Mouse (Mus musculus): ENCODE measurements around the gene Vcl. TPM values are rescaled to one million over a fixed set of nuclear protein-coding genes. Genes with fewer than 3 reads are reported as not detected.

Gene Vcl
- total and polyA plus RNA-seq, 3 experiments: 62.4 to 103 (median 102) TPM

DNA sequence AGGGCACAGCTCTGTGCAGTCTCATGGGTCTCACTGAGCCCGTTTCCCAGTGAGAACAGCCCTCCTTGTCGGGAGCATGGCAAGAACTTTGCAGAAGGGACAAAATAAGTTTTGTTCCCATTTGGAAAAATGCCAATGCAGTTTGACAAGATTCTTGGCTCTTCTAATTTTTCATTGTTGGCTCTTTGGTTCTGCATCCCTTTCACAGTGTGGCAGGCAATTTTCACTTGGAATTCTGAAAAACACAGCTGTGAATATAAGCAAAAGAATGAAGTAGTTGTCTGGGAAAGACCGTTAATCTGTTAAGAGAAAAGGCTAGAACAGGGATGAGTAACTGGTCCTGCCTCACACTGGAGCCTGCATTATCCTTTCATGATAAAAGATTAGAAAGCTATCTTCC is 68.3 kb downstream of the Vcl start:
- Histone ChIP-seq H3K9ac (ENCODE audit: low read depth, low read length) (no peak overlapping the region), H3K4me1 (ENCODE audit: control insufficient read depth, insufficient read depth, low read length) (peaks cover 2% of the 10 kb centered on the region), H3K4me3 (no peak overlapping the region), H3K36me3 (ENCODE audit: control insufficient read depth, insufficient read depth, low read length) (peaks cover 8% of the 10 kb centered on the region), H3K27me3 (ENCODE audit: control insufficient read depth, insufficient read depth, low read length) (no peaks in the 10 kb centered on the region), H3K79me2 (replicated peaks; ENCODE audit: control insufficient read depth, insufficient read depth, low read length) (peaks cover 1% of the 10 kb centered on the region; the same call in 1 of the 2 replicates), H3K27ac (no peak overlapping the region)
- no peak for TF ChIP-seq CTCF (IDR thresholded peaks at IDR 0.05)
- intact Hi-C loops (cut with DNase I): no loop called here
- no peak for DNase-seq
- 45% methylated on average over 3 of the region's 3 CpGs for WGBS

DNA sequence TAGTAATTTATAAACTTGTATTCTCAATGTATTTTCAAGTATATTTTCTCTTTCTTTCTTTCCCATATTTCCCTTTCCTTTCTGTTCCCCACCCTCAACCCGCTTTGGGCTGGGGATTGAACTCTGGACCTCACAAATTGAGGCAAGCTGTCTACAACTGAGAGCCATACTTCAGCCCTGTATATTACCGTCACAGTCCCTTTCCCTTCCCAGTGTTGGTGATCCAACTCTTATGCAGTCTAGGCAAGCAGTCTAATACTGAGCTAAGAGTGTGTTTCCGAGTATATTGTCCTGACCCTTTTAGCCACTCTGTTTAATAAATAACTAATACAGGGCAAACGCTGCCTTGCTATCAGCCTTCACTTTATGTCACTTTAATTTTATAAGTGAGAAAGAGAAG is 70.4 kb downstream of the Vcl start:
- Histone ChIP-seq H3K27me3 (ENCODE audit: control insufficient read depth, insufficient read depth, low read length) (no peaks in the 10 kb centered on the region), H3K4me3 (no peak overlapping the region), H3K27ac (no peak overlapping the region), H3K4me1 (ENCODE audit: control insufficient read depth, insufficient read depth, low read length) (peaks cover 2% of the 10 kb centered on the region), H3K9ac (ENCODE audit: low read depth, low read length) (no peak overlapping the region), H3K36me3 (ENCODE audit: control insufficient read depth, insufficient read depth, low read length) (peaks cover 8% of the 10 kb centered on the region), H3K79me2 (replicated peaks; ENCODE audit: control insufficient read depth, insufficient read depth, low read length) (peaks cover 1% of the 10 kb centered on the region; the same call in 1 of the 2 replicates)
- WGBS: 94% methylated on average over 4 of the region's 4 CpGs
- no peak for TF ChIP-seq CTCF (IDR thresholded peaks at IDR 0.05)
- TF ChIP-seq EP300 (IDR thresholded peaks at IDR 0.05; ENCODE audit: insufficient read depth, low read depth, low read length): no peak
- no peak for TF ChIP-seq POLR2A (IDR thresholded peaks at IDR 0.05; ENCODE audit: insufficient read depth, low read depth, low read length)
- no peak for DNase-seq
- intact Hi-C loops (cut with DNase I): loop anchor here (5.0 kb wide), 1 partner anchor 48 kb away; no protein-coding TSS in a partner anchor

DNA sequence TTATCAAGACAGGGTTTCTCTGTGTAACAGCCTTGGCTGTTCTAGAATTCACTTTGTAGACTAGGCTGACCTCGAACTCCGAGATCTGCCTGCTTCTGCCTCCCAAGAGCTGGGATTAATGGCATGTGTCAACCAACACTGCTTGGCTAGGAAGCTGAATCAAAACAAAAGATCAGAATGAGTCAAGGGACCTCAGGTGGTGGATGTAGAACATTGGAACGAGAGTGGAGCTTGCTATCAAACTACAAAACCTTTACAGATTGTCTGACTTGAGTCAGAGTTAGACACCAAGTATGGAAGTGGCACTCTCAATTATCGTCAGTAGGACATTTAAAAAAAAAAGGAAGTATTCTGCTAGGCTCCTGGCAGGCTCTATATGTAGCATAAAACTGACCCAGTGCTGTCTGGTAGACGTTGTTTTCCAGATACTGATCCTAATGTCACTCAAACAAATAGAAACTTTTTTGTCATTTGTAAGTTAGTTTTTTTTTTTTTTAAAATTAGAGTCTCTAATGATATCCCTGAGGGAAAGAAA is 84.7 kb downstream of the Vcl start:
- TF ChIP-seq CTCF (IDR thresholded peaks at IDR 0.05): no peak
- no peak for TF ChIP-seq EP300 (IDR thresholded peaks at IDR 0.05; ENCODE audit: insufficient read depth, low read depth, low read length)

DNA sequence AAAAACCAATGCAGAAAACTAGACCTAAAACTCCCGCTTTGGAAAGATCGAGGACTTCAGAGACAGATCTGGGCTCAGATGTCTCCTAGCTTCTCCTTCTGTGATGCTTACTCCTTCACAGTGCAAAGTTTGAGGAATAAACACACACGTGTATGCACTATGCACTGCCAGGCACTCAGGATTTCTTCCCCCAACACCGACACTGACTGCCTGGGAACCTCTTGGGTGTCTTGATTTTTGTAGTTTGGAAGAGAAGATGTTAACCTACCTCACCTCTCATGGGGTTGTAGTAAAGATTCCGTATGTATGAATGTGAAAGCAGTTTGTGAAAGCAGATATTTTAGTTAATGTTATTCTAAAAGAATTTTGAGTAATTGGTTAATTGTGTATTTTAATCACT is 88.7 kb downstream of the Vcl start:
- peaks cover 1% of the 10 kb centered on the region; the same call in 1 of the 2 replicates for H3K36me3 ChIP-seq (ENCODE audit: control insufficient read depth, insufficient read depth, low read length)
- no peak overlapping the region for H3K9ac ChIP-seq (ENCODE audit: low read depth, low read length)
- intact Hi-C loops (cut with DNase I): no loop called here
- no peaks in the 10 kb centered on the region for H3K4me1 ChIP-seq (ENCODE audit: control insufficient read depth, insufficient read depth, low read length)
- H3K27me3 ChIP-seq (ENCODE audit: control insufficient read depth, insufficient read depth, low read length): no peaks in the 10 kb centered on the region
- WGBS: 93% methylated on average over 5 of the region's 5 CpGs
- no peaks in the 10 kb centered on the region for H3K79me2 ChIP-seq (replicated peaks; ENCODE audit: control insufficient read depth, insufficient read depth, low read length)
- no peak overlapping the region for H3K4me3 ChIP-seq
- no peak overlapping the region for H3K27ac ChIP-seq
- TF ChIP-seq CTCF (IDR thresholded peaks at IDR 0.05): no peak
- TF ChIP-seq EP300 (IDR thresholded peaks at IDR 0.05; ENCODE audit: insufficient read depth, low read depth, low read length): no peak
- TF ChIP-seq POLR2A (IDR thresholded peaks at IDR 0.05; ENCODE audit: insufficient read depth, low read depth, low read length): no peak
- no peak for DNase-seq

More for the DNA sequence above, 84.7 kb downstream of the Vcl start:
- intact Hi-C loops (cut with DNase I): no loop called here
- Histone ChIP-seq H3K4me1 (ENCODE audit: control insufficient read depth, insufficient read depth, low read length) (no peaks in the 10 kb centered on the region), H3K36me3 (ENCODE audit: control insufficient read depth, insufficient read depth, low read length) (peaks cover 3% of the 10 kb centered on the region), H3K9ac (ENCODE audit: low read depth, low read length) (no peak overlapping the region), H3K27ac (no peak overlapping the region), H3K79me2 (replicated peaks; ENCODE audit: control insufficient read depth, insufficient read depth, low read length) (no peaks in the 10 kb centered on the region), H3K4me3 (no peak overlapping the region), H3K27me3 (ENCODE audit: control insufficient read depth, insufficient read depth, low read length) (no peaks in the 10 kb centered on the region)
- WGBS: 77% methylated on average over 5 of the region's 5 CpGs
- DNase-seq: no peak

DNA sequence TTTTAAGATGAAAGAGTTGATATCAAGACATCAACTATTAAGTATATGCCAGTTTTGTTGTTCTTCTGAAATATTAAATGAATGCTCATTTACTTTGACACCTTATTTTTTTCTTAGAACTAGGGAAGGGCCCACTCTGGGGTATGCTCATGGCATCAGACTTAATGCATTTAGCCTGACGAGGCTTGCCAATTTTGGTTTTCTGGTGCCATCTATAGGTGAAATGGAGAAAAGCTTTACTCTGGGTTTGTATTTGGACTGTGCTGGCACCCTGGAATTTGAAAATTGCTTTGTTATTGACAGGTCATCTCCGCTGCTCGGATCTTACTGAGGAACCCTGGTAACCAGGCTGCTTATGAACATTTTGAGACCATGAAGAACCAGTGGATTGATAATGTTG is 89.8 kb downstream of the Vcl start:
- Histone ChIP-seq H3K9ac (ENCODE audit: low read depth, low read length) (no peak overlapping the region), H3K36me3 (ENCODE audit: control insufficient read depth, insufficient read depth, low read length) (peaks cover 1% of the 10 kb centered on the region; the same call in 1 of the 2 replicates), H3K4me1 (ENCODE audit: control insufficient read depth, insufficient read depth, low read length) (no peaks in the 10 kb centered on the region), H3K27me3 (ENCODE audit: control insufficient read depth, insufficient read depth, low read length) (no peaks in the 10 kb centered on the region), H3K4me3 (no peak overlapping the region), H3K27ac (no peak overlapping the region), H3K79me2 (replicated peaks; ENCODE audit: control insufficient read depth, insufficient read depth, low read length) (no peaks in the 10 kb centered on the region; the same call in 1 of the 2 replicates)
- WGBS: 68% methylated on average over 3 of the region's 3 CpGs
- intact Hi-C loops (cut with DNase I): no loop called here
- peak; percentile 73 for TF ChIP-seq CTCF (IDR thresholded peaks at IDR 0.05)
- no peak for TF ChIP-seq POLR2A (IDR thresholded peaks at IDR 0.05; ENCODE audit: insufficient read depth, low read depth, low read length)
- no peak for TF ChIP-seq EP300 (IDR thresholded peaks at IDR 0.05; ENCODE audit: insufficient read depth, low read depth, low read length)
- no peak for DNase-seq

DNA sequence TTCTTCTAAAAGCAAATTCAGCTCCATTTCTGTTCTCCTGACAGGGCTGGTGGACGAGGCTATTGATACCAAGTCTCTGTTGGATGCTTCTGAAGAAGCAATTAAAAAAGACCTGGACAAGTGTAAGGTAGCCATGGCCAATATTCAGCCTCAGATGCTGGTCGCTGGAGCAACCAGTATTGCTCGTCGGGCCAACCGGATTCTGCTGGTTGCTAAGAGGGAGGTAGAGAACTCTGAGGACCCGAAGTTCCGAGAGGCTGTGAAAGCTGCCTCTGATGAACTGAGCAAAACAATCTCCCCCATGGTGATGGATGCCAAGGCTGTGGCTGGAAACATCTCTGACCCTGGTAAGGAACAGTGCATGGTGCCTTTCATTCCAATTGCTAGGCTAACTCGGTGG is 91.2 kb downstream of the Vcl start:
- Histone ChIP-seq H3K27ac (no peak overlapping the region), H3K9ac (ENCODE audit: low read depth, low read length) (no peak overlapping the region), H3K4me1 (ENCODE audit: control insufficient read depth, insufficient read depth, low read length) (no peaks in the 10 kb centered on the region), H3K4me3 (no peak overlapping the region), H3K36me3 (ENCODE audit: control insufficient read depth, insufficient read depth, low read length) (peaks cover 5% of the 10 kb centered on the region), H3K27me3 (ENCODE audit: control insufficient read depth, insufficient read depth, low read length) (no peaks in the 10 kb centered on the region), H3K79me2 (replicated peaks; ENCODE audit: control insufficient read depth, insufficient read depth, low read length) (no peaks in the 10 kb centered on the region; the same call in 1 of the 2 replicates)
- WGBS: 92% methylated on average over 8 of the region's 8 CpGs
- no peak for DNase-seq
- TF ChIP-seq POLR2A (IDR thresholded peaks at IDR 0.05; ENCODE audit: insufficient read depth, low read depth, low read length) (no peak), CTCF (IDR thresholded peaks at IDR 0.05) (no peak), EP300 (IDR thresholded peaks at IDR 0.05; ENCODE audit: insufficient read depth, low read depth, low read length) (no peak)
- intact Hi-C loops (cut with DNase I): loop anchor here (10.0 kb wide), 1 partner anchor 216 kb away; no protein-coding TSS in a partner anchor

Measured in heart, adult 2 months (tissue).